Mouse (Mus musculus) spleen, adult 18-20 months (tissue): ENCODE data around the gene Nrip1.
"Not testable (repeated sequence)": the region's sequence is repeated elsewhere in the genome, so short reads cannot be mapped to it uniquely, and the experiment has no call there.

ENCODE experiments used
- DNase-seq, 2 experiments: peaks; one replicate each; pipeline ENCODE4 v3.0.0; 2022; ENCODE audit warnings: mixed read lengths in 2 of 2

The Nrip1 gene

DNA sequence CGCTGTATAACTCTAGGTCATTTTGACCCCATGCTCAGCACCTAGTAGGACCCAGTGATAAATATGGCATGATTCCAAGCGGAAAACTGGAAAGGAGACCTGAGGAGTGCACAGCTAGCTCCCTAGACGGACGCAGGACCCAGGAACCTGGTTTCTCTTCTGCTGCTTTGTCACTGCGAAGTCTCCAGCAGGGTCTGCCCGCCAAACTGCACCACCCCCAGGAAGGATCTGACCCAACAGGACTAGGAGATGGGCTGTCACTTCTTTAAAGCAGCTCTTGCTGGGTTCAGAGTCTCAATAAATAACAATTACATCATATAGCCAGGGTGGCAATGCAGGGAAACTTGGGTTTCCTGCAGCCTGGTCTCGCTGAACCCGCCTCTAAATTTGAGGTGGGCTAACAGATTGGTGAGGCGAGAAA lies at the start of gene Nrip1:
Nrip1 (minus strand) TSS at position 157 of the 421 bp plus-strand sequence.
- no peak for DNase-seq

DNA sequence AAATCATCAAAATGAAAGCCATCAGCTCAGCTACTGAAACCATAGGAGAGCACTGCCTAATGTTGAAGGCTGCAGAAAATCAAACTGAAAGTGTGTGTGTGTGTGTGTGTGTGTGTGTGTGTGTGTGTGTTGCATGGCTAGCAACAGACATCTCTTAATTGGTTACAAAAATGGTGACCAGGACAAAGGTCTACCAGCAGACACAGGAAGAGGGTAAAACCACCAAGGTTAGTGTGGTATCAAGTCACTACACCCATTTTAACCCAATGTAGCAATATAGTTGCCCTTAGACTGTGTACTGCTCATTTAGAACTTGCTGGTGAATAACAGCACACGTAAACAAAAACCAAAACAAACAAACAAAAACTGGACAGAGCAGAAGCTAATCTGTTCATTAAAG lies 48.9 kb upstream of the Nrip1 start:
- DNase-seq = no peak

DNA sequence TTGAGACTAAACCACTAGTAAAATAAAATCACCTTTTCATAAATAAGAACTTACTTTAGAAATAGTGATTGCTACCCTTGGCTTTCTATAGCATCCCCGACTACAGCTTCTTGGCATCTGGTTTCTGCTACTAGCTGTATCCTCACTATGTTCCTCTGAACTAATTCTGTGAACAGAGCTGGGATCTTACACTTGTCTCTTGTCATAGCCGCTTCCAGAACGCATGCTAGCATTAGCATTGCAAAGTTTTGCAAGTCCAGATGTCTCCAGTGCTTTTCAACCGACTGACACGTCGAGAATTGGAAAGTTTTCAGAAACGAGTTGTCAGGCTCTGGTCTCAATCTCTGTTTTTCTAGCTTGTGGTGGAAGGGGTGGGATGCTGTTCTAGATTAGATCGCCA lies 46.2 kb upstream of the Nrip1 start:
- DNase-seq = no peak

DNA sequence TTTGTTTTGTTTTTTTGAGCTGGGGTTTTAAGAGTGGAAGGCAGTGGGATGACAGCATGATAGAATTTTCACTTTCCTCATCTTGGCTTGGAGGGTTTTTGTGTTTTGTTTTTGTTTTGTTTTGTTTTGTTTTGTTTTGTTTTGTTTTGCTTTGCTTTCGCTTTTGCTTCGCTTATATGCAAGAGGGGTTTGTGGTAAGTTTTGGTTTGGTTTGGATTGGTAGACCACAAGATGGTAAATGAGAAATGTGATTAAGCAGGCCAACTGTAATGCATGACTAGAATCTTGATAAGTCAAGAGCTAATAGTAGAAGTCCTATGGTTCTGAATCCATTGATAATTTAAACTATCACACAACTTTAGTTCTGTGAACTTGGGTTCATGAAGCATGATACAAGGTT lies 42.9 kb upstream of the Nrip1 start:
- no peak for DNase-seq

DNA sequence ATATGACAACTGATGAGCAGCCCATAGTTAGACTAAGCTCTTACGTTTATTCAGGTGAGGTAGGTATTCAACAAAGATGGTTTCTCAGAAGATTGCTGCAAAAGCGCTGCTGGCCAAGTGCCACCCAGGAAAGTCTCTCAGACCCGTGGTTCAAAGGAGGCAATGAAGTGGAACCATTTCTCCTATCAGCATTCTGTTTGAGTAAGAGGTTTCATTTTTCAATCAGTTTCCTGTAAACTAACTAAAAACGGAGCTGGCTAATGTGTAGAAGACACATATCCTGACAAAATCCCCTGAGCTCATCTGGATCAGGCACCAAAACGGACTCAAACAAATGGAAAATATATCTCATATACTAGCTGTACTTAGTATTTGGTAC lies 42.4 kb upstream of the Nrip1 start:
- DNase-seq = no peak

DNA sequence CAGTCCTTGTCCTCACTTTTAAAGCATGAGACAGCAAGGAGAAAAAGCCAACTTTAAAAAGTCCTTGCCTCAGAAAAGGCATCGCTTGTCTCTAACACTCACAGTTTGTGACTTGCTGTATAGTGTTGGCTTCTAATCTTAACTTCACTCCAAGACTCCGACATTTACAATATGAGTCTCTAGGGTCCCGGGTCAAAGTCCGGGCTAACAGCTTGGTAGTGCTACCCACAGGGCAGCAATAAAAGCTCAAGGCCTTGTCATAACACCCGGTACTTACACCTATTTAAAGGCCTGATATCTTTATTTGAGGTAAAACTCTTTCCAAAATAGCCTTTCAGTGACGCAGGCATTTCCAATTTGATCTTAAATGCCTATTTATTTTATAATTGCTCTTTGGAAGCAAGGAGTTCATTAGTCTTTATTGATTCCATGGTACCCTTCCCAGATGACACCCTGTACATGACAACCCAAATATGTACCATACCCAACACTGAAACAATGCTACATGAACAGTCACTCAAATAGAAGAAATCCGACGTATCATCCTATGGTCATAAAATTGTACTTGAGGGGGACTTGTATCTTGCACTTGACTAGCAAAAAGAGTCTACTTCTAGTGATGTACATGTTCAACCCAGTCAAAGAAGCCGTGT lies 41.9 kb upstream of the Nrip1 start:
- DNase-seq = no peak

DNA sequence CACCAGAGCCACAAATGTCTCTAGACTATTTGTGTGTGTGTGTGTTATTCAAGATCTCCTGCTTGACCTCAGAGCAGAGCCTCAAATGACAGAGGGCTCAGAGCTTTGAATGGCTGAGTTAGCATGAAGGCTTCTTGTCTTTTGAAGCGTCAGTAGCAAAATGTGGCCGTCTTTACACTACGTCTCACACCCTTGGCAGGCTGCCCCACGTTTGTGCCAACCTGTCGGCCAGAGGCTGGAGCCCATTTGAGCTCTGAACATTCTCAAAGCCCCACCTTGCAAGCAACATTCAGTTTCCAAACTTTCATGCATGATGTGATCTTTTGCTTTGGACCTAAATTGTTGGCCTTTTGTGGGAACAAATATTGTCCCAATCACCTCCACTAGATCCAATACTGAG lies 40.9 kb upstream of the Nrip1 start:
- no peak for DNase-seq

DNA sequence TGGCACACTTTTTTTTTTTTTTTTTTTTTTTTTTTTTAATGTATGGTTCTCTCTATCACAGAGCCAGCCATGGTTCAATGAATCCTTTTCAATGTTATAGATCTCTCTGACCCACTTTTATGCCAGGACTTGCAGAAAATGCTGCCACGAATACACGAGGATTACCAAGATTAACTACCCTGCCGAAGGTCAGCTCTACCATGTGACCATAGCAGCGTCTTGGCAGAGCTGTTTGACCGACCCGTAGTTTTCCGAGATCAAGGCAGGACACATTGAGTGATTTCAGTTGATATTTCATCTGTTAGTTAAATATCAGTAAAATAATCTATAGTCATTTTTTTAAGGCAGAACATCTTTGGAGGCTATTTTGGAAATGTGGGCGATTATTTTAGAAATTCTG lies 40.0 kb upstream of the Nrip1 start:
- no peak for DNase-seq

DNA sequence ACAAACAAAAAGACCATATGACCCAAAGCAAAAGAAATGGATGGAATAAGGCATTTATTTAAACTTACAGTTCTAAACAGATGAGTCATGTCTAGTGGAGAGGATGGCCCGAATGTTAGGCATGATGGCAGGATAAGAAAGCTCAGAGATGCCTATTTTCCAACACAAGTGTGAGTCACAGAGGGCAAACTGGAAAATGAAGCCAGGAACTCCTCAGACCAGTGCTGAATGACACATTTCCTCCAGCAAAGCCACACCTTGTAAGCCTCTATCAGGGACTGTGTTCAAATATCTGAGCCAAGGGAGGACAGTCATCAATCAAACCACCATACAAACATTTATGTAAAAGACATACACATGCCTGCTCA lies 35.7 kb upstream of the Nrip1 start:
- DNase-seq = no peak

DNA sequence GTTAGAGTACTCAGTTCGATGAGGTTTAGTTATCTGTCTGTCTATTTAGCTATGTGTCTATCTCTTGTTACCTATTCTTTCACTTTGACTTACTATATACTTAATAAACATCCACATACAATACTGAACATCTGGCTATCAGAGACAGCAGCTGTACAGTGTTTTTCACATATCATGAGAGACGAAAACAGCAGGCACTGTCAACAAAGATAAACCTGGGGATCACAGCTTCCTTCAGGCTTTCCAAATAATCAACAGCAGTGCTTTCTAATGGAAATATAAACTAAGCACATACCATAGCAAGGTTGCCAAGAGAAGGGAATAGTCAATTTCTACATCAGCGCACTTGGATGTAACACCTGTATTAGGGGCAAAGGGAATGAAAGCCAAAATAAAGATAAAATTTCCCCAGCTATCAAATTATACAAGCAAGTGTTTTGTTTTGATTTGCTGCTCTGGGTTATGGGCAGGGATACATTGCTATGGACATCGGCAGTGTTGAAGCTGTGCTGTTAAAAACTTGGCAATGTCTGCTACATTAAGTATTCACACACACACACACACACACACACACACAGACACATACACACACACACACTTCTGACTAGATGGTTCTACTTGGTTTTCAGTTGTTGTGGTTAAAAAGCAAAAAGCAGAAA lies 35.2 kb upstream of the Nrip1 start:
- no peak for DNase-seq

DNA sequence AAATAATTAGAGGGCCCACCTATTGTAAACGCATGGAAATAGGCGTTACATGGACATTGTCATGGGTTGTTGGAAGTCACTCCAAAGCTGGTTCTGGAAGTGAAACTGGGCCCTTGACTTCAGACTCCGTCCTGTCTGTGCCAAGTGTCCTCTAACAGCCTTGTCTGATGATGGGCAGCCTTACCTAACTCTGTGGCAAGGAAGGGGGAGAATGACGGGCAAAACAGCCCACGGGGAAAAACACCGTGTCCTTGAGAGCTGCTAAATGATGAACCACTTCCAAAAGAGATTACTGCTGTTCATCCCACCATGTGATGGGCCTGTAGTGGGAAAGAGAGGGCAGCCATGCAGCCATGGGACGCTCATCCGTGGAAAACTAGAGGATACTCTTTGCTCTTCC lies 34.6 kb upstream of the Nrip1 start:
- DNase-seq = no peak

DNA sequence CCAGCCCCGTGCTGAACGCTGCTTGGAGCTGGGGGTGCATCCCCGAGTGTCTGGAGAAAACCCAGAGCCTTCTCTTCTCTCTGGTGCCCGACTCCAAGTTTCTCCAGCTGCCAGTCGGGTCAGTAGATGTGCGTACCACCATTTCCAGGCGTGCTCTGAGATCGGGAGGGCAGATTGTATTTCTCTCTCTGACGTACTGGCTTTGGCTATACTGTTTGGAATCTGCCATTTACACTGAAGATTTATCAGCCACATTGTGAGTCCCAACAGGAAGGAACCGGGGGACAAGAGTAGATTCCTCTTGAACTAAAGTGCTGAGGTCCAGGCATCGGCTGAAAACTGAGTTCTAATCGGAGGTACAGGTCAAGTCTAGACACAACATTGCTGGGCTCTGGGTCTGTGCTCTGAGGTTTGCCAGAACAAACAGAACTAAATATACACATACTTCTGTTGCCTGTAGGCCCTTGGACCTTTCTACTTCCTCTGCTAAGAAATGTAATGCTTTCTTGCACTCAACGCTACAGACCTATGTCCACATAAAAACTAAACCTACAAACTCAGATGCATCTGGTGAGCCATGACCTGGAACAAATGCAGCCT lies 33.8 kb upstream of the Nrip1 start:
- no peak for DNase-seq

DNA sequence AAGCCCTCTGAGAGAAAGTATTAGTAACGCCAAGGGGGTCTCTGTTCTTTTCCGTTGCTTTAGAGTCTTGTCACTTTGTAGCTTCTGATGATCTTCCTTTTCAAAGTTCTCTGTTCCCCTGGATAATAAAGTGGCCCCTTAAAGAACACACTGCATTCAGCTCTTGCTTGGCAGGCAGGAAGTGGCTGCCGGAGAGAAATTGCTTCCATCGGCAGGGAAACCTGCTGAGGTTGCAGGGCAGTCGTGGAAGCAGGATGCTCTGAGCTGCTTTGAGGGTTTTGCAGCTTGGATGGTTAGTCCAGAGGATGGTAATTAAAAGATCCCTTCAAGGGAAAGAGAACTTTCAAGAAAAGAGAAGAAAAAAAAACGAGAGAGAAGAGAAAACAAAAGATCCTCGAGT lies 33.3 kb upstream of the Nrip1 start:
- DNase-seq = no peak

DNA sequence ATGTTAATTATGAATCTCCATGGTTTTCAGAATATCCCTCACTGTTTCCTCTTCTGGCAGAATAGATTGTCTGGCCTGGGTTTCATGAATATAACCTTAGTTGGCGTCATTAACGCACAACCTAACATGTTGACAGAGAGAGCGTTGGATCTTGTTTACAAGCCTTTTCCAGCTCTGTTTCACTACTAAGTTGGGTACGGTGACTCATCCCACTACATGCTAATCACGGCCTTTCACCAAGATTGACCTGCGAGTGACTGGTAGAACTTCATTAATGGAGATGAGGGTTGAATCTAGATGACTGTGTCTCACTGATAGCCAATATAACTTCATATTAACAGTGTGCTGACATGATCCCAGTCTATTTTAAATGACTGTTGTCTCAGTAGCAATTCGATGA lies 32.7 kb upstream of the Nrip1 start:
- DNase-seq = no peak

DNA sequence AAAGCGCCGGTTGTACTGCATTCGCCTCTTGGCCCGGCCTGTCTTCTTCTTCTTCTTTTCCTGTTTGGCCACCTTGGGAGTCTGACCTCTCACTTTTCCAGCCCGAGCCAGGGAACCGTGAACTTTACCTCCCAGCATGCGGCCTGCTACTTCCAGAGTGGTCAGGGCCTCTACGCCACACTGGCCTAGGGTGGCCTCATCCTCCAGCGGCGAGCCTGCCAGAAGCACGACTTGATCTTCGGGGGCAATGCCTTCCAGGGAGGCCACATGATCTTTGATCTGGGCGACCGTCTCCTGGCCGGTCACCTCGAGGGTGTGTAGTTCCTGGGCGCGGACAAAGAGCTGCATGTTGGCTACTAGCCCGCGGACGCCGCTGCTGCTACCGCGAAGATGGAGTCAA lies 29.7 kb upstream of the Nrip1 start:
- DNase-seq = not testable (repeated sequence)

DNA sequence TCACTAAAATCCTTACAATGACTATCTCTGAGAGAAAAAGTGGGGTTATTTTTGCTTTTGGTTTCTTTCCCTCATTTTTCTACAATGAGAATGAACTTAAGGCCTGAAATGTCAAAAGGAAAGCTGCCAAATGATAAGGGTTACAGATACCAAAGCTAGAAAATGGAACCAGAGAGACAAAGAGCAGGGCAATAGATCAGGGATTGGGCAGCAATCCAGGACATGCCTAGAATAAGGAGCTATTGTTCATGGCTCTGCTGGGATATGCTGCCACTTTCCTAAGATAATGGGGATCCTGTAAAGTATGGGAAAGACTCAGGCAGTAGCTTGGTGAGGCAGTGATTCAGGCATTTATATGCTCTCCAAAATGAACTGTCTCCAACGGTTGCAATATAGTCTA lies 22.9 kb upstream of the Nrip1 start:
- DNase-seq = no peak

DNA sequence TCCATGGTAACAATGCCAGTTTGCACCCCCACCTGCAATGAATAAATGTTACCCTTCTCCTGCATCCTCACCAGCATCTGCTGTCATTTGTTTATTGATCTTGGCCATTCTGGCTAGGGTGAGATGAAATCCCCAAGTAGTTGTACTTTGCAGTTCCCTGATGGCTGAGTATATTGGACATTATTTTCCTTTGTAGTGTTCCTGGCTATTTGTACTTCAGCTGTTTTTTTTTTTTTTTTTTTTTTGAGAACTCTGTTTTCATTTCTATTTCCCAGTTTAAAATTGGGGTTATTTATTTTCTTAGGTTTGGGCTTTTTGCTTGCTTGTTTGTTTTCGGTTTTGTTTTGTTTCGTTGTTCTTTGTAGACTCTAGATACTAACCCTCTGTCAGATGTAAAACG lies 19.6 kb upstream of the Nrip1 start:
- DNase-seq = no peak

DNA sequence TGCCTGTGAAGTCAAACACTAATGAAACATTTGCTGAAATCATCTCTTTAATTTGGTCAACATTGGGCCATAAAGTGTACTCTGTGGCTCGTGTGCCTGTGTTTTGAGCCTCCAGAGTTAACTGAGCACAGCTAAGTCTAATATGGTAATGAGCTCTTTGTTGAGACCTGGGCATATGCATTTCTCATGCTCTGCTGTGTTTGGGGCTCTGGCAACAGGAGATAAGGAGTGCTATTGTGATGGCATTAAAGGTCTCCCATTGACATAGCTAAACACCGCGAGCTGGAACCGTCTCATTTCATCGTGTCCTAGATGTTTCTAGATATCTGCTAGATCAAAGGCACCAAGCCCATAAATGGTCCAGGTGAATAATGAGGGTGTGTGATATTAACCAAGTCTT lies 12.9 kb upstream of the Nrip1 start:
- DNase-seq = no peak

DNA sequence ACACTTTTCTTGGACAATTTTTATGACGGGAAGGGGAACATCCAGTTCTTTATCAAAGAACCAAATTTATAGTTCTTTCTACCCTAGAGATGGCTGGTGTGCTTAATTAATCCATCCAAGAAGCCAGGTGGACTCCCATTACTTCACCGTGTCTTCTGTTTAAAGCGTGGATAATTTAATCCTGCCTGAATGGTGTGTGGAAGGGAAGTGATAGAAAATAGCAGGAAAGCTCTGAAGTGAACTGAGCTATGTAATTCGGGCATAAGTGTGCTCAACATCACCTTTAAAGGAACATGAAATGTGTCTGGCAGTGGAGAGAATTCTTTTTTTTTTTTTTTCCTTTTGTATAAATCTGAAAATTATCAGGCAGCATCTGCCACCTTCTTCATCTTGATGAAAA lies 12.4 kb upstream of the Nrip1 start:
- no peak for DNase-seq

DNA sequence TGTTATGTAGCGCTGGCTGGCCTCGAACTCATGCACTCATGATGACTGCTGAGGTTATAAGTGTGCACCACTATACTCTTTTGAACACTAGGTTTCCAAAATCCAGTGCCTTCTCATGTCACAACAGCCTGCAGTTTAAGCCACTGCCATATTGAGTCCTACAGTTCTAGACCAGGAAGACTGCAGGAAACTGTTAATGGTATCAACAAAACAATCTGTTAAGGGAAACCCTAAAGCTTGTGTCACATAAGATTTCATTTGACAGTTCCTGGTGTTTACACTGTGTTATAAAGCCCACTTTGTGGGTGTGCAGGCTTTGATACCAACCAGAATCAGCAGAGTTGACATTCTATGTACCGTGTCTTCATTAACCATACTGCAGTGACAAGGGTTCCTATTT lies 3.6 kb upstream of the Nrip1 start:
- DNase-seq = no peak

DNA sequence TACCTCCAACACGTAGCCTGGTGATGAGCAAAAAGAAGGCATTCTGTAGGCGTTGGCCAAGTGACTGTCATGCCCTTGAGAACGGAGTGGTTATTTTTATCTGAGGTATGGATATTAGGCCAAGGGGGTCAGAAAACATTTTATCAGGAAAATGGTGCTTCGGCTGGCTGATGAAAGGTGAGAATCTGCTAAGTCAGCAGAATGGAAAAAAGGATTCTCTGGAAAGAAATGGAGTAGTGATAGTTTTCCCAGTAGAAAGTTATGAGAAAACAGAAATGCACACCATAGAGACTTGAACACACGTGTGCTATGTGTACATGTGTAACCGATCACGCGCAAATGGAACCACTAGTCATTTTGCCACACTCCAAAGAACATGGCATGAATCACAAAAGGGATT lies 3.0 kb upstream of the Nrip1 start:
- no peak for DNase-seq

DNA sequence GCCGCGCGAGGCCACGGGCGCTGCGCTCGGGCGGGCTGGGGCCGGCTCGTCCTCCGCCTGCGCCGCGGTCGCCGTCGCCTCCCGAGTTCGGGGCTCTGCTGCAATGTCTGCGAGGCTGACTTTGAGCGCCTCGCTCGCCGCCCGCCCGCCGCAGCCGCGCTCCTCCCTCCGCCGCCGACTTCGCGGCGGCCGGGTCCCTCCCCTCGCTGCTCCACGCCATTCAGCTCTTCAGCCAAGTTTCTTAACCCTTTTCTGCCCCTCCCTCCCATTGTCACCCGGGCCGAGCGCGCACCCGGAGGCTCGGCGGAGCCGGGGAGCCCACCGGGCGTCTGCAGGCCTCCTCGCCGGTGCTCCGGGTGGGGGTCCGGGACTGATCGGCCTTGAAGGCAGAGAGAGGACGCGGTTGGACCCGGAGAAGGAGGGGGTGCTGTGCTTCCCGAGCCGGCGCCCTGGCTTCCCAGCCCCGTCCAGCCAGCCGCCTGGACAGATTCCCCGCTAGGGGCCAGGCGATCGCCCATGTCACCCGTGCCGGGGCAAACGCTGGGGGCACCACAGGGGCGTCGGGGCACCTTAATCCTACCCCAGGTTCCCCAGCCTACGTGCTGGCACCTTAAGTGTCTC lies 576 bp downstream of the Nrip1 start:
- peak; percentile 73 to 81 for DNase-seq

DNA sequence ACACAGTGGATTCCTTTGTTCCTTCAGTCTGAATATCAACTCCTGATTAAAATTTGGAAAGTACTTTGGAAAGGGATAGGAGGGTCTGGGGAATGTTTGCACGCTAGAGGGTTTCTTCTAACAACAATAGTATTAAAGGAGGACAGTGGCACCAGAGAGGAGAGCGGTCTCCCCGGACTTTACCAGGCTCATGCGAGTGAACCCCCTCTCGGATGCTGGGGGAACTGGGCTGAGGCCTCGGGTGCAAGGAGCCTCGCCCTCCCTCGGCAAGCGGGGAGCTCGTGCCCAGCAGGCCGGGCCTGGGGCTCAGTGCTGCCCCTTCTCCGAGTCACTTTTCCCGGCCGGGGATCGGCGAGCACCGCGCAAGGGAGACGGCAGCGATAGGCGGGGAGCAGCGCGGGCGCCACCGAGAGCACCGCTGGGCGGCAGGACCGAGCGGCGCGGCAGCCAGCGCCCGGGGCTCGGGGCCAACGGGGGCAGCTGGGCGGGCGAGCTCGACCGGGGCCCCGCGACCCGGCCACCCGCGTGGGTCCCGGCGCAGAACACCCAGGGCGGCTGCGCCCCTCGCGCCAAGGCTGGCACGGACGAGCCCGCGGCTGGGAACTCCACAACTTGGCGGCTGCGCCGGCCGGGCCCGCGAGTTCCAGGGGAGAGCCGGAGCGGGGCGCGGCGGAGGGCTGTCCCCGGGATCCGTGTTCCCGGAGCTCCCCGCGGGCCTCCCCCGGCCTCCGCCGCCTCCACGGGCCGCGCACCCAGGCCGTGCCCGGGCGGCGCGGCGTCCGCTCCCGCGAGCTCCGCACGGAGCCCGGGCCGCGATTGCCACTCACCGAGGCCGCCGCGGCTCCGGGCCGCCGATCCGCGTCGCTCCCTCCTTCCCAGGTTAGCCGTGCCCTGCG lies 1.3 kb downstream of the Nrip1 start:
- DNase-seq = peak; percentile 58 to 68
